Mouse (Mus musculus) left cerebral cortex, adult 6 months (tissue): ENCODE measurements around the gene Vmn2r124. TPM values are rescaled to one million over a fixed set of nuclear protein-coding genes. Genes with fewer than 3 reads are reported as not detected.

ENCODE experiments used
- long read RNA-seq, 2 experiments: library from polyadenylated mRNA; unstranded; transcript quantifications; one replicate each; pipeline ENCODE4 v2.0.0; 2019 to 2020
- polyA plus RNA-seq: library from polyadenylated mRNA; unstranded; fragments of <200 nt; fragmentation: Nextera tagmentation; gene quantifications from 2 replicates; pipeline ENCODE4 v1.2.3, GENCODE M21; 2021

The Vmn2r124 gene
- polyA plus RNA-seq: 0.01 TPM in 1 of 2 replicates, not detected in the other
- long read RNA-seq, experiment 1: 0 reads
- long read RNA-seq, experiment 2: 0 reads

DNA sequence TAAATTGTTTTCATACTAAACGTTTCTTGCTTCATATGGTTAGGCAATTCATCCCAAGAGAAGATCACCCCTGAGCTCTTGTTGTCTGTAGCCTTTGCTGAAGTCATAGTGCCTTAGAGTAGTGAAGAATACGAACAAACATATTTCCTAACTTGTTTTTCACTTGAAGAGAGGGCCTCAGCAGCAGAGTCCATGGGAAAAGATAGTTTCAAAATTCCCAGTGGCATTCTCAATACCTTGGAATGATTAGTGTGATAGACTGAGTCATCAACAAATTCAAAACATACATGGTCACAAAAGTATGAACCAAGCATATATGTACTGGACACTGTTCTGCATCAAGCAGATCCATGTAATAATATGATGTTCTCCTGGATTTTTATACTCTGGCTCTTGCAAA lies at the start of gene Vmn2r124:
Gene Vmn2r124 (plus strand): TSS at position 301 of the 400 bp plus-strand sequence.

DNA sequence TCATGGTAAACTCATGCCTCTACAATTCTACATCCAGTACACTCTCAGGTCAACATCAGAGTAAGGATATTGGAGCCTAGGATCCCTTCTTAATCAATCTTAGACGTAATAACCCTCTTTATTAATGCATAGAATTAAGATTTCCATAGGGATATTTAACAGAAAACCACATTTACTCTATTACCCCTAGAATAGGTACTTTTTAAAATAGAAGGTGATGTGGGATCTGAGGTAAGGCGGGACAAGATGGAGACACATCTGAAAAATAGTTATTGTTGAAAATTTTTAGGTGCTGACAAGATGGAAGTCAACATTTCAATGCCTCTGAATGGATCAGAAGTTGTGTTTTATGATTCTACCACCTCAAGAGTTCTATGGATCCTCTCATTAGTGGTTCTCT lies 27.8 kb upstream of the Vmn2r124 start, which contains the start of gene Fpr-rs4:
Gene Fpr-rs4 (plus strand): TSS at position 301 of the 400 bp plus-strand sequence.

DNA sequence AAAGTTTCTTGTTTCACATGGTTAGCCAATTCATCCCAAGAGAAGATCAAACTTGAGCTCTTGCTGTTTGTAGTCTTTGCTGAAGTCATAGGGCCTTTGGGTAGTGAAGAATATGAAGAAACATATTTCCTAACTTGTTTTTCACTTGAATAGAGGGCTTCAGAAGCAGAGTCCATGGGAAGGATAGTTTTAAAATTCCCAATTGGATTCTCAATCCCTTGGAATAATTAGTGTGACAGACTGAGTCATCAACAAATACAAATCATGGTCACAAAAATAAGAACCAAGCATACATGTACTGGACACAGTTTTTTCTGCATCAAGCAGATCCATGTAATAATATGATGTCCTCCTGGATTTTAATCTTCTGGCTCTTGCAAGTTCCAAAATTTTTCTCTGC lies 35.5 kb downstream of the Vmn2r124 start, which contains the start of gene Vmn2r91:
Gene Vmn2r91 (plus strand): TSS at position 301 of the 400 bp plus-strand sequence.

Other genes starting within 250 kb of the Vmn2r124 start
- gene Spaca6, start 222.3 kb upstream of the Vmn2r124 start, polyA plus RNA-seq: 8.2 and 9.0 TPM in 2 replicates
- gene Has1, start 194.2 kb upstream of the Vmn2r124 start, polyA plus RNA-seq: 0.83 and 1.1 TPM in 2 replicates
- 0.11 TPM in 1 of 2 replicates, not detected in the other for gene Fpr1, start 165.5 kb upstream of the Vmn2r124 start, polyA plus RNA-seq
- gene Fpr2, start 161.6 kb upstream of the Vmn2r124 start, polyA plus RNA-seq: not detected in 2 replicates
- not detected in 2 replicates for gene Fpr3, start 161.6 kb upstream of the Vmn2r124 start, polyA plus RNA-seq
- gene Fpr-rs4, start 27.7 kb upstream of the Vmn2r124 start, polyA plus RNA-seq: not detected in 2 replicates
- gene Vmn2r91, start 35.6 kb downstream of the Vmn2r124 start, polyA plus RNA-seq: not detected in 2 replicates
- not detected in 2 replicates for gene Vmn2r92, start 102.5 kb downstream of the Vmn2r124 start, polyA plus RNA-seq
- gene Vmn2r94, start 228.3 kb downstream of the Vmn2r124 start, polyA plus RNA-seq: not detected in 2 replicates
- gene Vmn2r93, start 248.7 kb downstream of the Vmn2r124 start, polyA plus RNA-seq: not detected in 2 replicates